Mouse (Mus musculus) forebrain, embryonic 11.5 days (tissue): ENCODE measurements around the gene Cog5. TPM values are rescaled to one million over a fixed set of nuclear protein-coding genes. Genes with fewer than 3 reads are reported as not detected.
"Not testable (repeated sequence)": the region's sequence is repeated elsewhere in the genome, so short reads cannot be mapped to it uniquely, and the experiment has no call there.

Experiments used
- ATAC-seq: fragments of 200-750 bp; cut with Nextera tagmentation; replicated peaks from 2 replicates; pipeline ENCODE4 v1.8.0; 2017; ENCODE audit warnings: moderate TSS enrichment; ENCODE audit not compliant: low FRiP score
- DNase-seq: peaks from one replicate; pipeline ENCODE4 v3.0.0-alpha.2; 2017; ENCODE audit warnings: low spot score
- H3K27ac ChIP-seq: fragments of 300-500 bp; sonication (generic); 2 replicates; pipeline ENCODE4 v1.5.1; 2014; ENCODE audit warnings: low read depth, low read length
- H3K27me3 ChIP-seq: fragments of 300-500 bp; sonication (generic); 2 replicates; pipeline ENCODE4 v1.6.1; 2014; ENCODE audit warnings: mild to moderate bottlenecking, low read length, mixed read lengths; ENCODE audit not compliant: control insufficient read depth, insufficient read depth
- H3K36me3 ChIP-seq: fragments of 300-500 bp; sonication (generic); 2 replicates; pipeline ENCODE4 v1.6.1; 2014; ENCODE audit warnings: mild to moderate bottlenecking, low read length, moderate library complexity, mixed read lengths; ENCODE audit not compliant: control insufficient read depth, insufficient read depth
- H3K4me1 ChIP-seq: fragments of 300-500 bp; sonication (generic); replicated peaks from 2 replicates; pipeline ENCODE4 v1.6.1; 2014; ENCODE audit warnings: low read length, mixed read lengths; ENCODE audit not compliant: control insufficient read depth, insufficient read depth
- H3K4me2 ChIP-seq: fragments of 300-500 bp; sonication (generic); 2 replicates; pipeline ENCODE4 v1.6.1; 2014; ENCODE audit warnings: low read depth, mild to moderate bottlenecking, low read length, moderate library complexity, mixed read lengths; ENCODE audit not compliant: severe bottlenecking
- H3K4me3 ChIP-seq: fragments of 300-500 bp; sonication (generic); 2 replicates; pipeline ENCODE4 v1.5.1; 2014; ENCODE audit warnings: low read depth, low read length
- H3K9ac ChIP-seq: fragments of 300-500 bp; sonication (generic); 2 replicates; pipeline ENCODE4 v1.6.1; 2014; ENCODE audit warnings: low read length
- H3K9me3 ChIP-seq: fragments of 300-500 bp; sonication (generic); 2 replicates; pipeline ENCODE4 v1.6.1; 2016; ENCODE audit warnings: low read length, mixed read lengths; ENCODE audit not compliant: control insufficient read depth
- WGBS: fragments of 180-500 bp; shearing (Covaris S2); extraction: QIAGEN DNeasy Blood & Tissue Kit; methylation state at CpG from one replicate; pipeline ENCODE4 v1.1.7; 2014; 5-methylcytosine and 5-hydroxymethylcytosine counted together
- polyA plus RNA-seq: library from polyadenylated mRNA; unstranded; fragments of >200 nt; fragmentation: Nextera tagmentation; extraction: Ambion mirVana; gene quantifications from 2 replicates; pipeline ENCODE4 v1.2.1, GENCODE M21; 2014

Cog5 gene
- 30.4 and 35.2 TPM in 2 replicates for polyA plus RNA-seq

GRCm38 (mm10) chr12:31654197-31654964 lies at the start of gene Cog5, which contains the start of gene Dus4l:
TSS of gene Cog5 (plus strand) at chr12:31654869.
TSS of gene Dus4l (minus strand) at chr12:31654826.
- Histone ChIP-seq H3K9me3 (no peaks in the 10 kb centered on the region), H3K4me2 (peak within 1 kb of the TSS; percentile 59), H3K4me1 (peaks cover 3% of the 10 kb centered on the region; the same call in 1 of the 2 replicates), H3K27me3 (no peaks in the 10 kb centered on the region), H3K4me3 (peak within 1 kb of the TSS; percentile 84), H3K36me3 (no peaks in the 10 kb centered on the region), H3K9ac (peak within 1 kb of the TSS; percentile 82), H3K27ac (no peak within 1 kb of the TSS)
- ATAC-seq (peak; percentile 97), DNase-seq (peak; percentile 98)
- WGBS, result under 1% methylated on average over 47 of the region's 47 CpGs

GRCm38 (mm10) chr12:31604894-31605293 lies 49.8 kb upstream of the Cog5 start:
- Histone ChIP-seq H3K4me2 (no peak overlapping the region), H3K27ac (no peak overlapping the region), H3K4me3 (no peak overlapping the region), H3K27me3 (no peaks in the 10 kb centered on the region), H3K9ac (no peak overlapping the region), H3K36me3 (no peaks in the 10 kb centered on the region), H3K4me1 (no peaks in the 10 kb centered on the region), H3K9me3 (no peaks in the 10 kb centered on the region)
- ATAC-seq (no peak), DNase-seq (no peak)
- WGBS, result 77% methylated on average over 3 of the region's 3 CpGs

GRCm38 (mm10) chr12:31608138-31608537 lies 46.5 kb upstream of the Cog5 start:
- no peak overlapping the region for H3K4me2 ChIP-seq
- H3K4me1 ChIP-seq, result no peaks in the 10 kb centered on the region
- H3K4me3 ChIP-seq, result no peak overlapping the region
- no peaks in the 10 kb centered on the region for H3K36me3 ChIP-seq
- H3K9me3 ChIP-seq, result no peaks in the 10 kb centered on the region
- H3K9ac ChIP-seq, result no peak overlapping the region
- H3K27me3 ChIP-seq, result no peaks in the 10 kb centered on the region
- 10% methylated on average over 3 of the region's 3 CpGs for WGBS
- DNase-seq (no peak), ATAC-seq (no peak)
- no peak overlapping the region for H3K27ac ChIP-seq

GRCm38 (mm10) chr12:31613353-31613752 lies 41.3 kb upstream of the Cog5 start:
- no peak for ATAC-seq
- Histone ChIP-seq H3K4me3 (no peak overlapping the region), H3K9me3 (no peaks in the 10 kb centered on the region), H3K4me1 (no peaks in the 10 kb centered on the region), H3K27ac (no peak overlapping the region), H3K36me3 (no peaks in the 10 kb centered on the region), H3K4me2 (no peak overlapping the region), H3K9ac (no peak overlapping the region), H3K27me3 (no peaks in the 10 kb centered on the region)
- 59% methylated on average over 4 of the region's 4 CpGs for WGBS
- no peak for DNase-seq

- Histone ChIP-seq H3K9me3 (no peaks in the 10 kb centered on the region), H3K4me1 (no peaks in the 10 kb centered on the region), H3K4me3 (no peak overlapping the region), H3K9ac (no peak overlapping the region), H3K27me3 (no peaks in the 10 kb centered on the region), H3K27ac (no peak overlapping the region), H3K4me2 (no peak overlapping the region), H3K36me3 (no peaks in the 10 kb centered on the region)
- DNase-seq (no peak), ATAC-seq (no peak)
- 88% methylated on average over 8 of the region's 8 CpGs for WGBS
Measured at GRCm38 (mm10) chr12:31620106-31620505, 34.6 kb upstream of the Cog5 start.

- Histone ChIP-seq H3K4me1 (no peaks in the 10 kb centered on the region), H3K9ac (no peak overlapping the region), H3K27me3 (no peaks in the 10 kb centered on the region), H3K9me3 (no peaks in the 10 kb centered on the region), H3K4me3 (no peak overlapping the region), H3K27ac (no peak overlapping the region), H3K36me3 (no peaks in the 10 kb centered on the region; the same call in 1 of the 2 replicates), H3K4me2 (no peak overlapping the region)
- no peak for DNase-seq
- 88% methylated on average over 1 of the region's 1 CpGs for WGBS
- ATAC-seq, result no peak
Measured at GRCm38 (mm10) chr12:31625016-31625415, 29.7 kb upstream of the Cog5 start.

- DNase-seq, H3K4me2 ChIP-seq, H3K4me3 ChIP-seq, H3K27me3 ChIP-seq, H3K9me3 ChIP-seq, ATAC-seq, H3K36me3 ChIP-seq, H3K9ac ChIP-seq, H3K27ac ChIP-seq, H3K4me1 ChIP-seq: not testable (repeated sequence)
- WGBS, result 92% methylated on average over 9 of the region's 9 CpGs
Measured at GRCm38 (mm10) chr12:31628396-31628795, 26.3 kb upstream of the Cog5 start.

- peak overlapping the region; percentile 89 for H3K4me2 ChIP-seq
- H3K36me3 ChIP-seq, result no peaks in the 10 kb centered on the region
- peak overlapping the region; percentile 82 for H3K9ac ChIP-seq
- H3K27ac ChIP-seq, result no peak overlapping the region
- peak overlapping the region; percentile 55 for H3K4me3 ChIP-seq
- no peaks in the 10 kb centered on the region for H3K27me3 ChIP-seq
- DNase-seq (peak; percentile 62), ATAC-seq (peak; percentile 40; the same call in 1 of the 2 replicates)
- H3K4me1 ChIP-seq, result peaks cover 5% of the 10 kb centered on the region; the same call in 1 of the 2 replicates
- WGBS, result 11% methylated on average over 13 of the region's 13 CpGs
- no peaks in the 10 kb centered on the region for H3K9me3 ChIP-seq
Measured at GRCm38 (mm10) chr12:31633970-31634342, 20.7 kb upstream of the Cog5 start.
